Mouse (Mus musculus) right cerebral cortex, postnatal 10 days (tissue): ENCODE results near the gene Ncam2.
"Not testable (repeated sequence)": the region's sequence is repeated elsewhere in the genome, so short reads cannot be mapped to it uniquely, and the experiment has no call there.

Source experiments
- DNase-seq, 2 experiments: peaks; one replicate each; pipeline ENCODE4 v3.0.0; 2021; ENCODE audit warnings: low spot score in 2 of 2

Gene Ncam2

GRCm38 (mm10) chr16:81285882-81286281, 85.4 kb downstream of the Ncam2 start:
- DNase-seq, result no peak

DNA sequence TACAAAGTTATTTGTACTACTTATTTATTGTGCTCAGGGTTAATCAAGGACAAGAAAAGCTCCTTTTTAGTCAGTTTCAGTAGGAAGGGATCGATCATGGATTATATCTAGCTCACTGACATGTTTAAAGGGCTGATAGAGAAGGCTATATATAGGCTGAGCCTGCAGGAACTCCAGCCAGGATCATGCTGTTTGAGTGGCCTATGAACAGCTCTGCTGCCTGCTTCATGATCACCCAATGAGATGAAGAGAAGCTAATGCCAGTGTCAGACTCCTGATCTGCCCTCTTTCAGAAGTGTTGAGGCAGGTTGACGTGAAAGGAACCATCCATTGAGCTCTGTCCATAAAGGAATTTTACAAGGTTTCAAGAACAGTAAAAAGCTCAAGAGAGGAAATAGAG, 103.3 kb downstream of the Ncam2 start:
- no peak for DNase-seq

DNA sequence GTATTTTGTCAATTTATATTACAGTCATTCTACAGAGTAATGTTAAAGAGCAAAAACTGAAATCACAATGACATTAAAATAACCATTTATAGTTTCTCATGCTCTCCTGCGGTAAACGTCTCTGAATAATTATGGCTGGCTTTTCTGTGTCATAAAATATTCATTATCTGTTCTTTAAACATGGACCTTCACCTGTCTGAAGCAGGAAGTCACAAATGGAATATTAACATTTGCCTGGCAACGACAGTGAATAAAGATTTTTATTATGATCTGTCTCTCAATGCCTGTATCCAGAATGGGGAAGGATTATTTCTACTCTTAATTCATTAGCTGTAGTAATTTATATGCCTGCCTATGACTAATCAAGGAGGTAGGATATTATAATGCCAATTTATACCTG, 108.7 kb downstream of the Ncam2 start:
- no peak for DNase-seq

- DNase-seq, result no peak
These were observed 118.5 kb downstream of the Ncam2 start for GRCm38 (mm10) chr16:81319037-81319436.

- peak; percentile 48 to 58 for DNase-seq
These were observed 130.0 kb downstream of the Ncam2 start for GRCm38 (mm10) chr16:81330539-81330938.

DNA sequence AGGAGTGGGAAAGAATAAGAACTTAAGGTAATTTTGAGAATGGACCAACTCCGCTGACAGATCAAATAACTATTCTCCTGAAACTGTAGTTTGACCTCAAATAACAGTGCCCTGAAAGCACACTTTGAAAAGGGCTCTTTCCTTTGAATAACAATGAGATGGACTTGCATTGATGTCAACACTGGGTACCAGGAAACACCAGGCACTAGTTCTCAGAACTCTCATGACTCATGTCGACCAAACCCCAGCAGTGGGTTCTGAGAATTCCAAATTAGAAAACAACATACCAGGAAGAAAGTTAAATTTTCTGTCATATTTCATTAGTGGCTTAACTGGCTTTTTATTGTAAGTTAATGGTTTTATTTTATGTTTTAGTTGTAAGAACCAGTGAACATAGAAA, 165.4 kb downstream of the Ncam2 start:
- DNase-seq, result no peak

DNA sequence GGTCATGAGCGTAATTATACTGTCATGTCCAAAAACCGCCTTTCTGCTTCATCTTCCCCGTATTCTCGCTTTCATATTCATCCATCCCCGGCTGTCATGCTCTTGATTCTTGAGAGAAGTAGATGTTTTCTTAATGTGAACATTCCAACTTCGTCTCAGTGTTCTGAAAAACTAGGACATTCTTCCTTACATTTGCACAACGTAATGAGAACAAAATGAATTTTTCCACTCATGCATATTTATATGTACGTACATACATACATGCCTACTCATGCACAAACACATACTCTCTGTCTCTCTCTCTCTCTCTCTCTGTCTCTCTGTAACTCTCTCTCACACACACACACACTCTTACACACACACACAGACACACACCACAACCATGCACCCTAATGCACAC, 173.7 kb downstream of the Ncam2 start:
- no peak for DNase-seq

GRCm38 (mm10) chr16:81380434-81380833, 179.9 kb downstream of the Ncam2 start:
- no peak for DNase-seq

GRCm38 (mm10) chr16:81388646-81389045, 188.1 kb downstream of the Ncam2 start:
- DNase-seq, result no peak

GRCm38 (mm10) chr16:81434559-81434958, 234.1 kb downstream of the Ncam2 start:
- no peak for DNase-seq

DNA sequence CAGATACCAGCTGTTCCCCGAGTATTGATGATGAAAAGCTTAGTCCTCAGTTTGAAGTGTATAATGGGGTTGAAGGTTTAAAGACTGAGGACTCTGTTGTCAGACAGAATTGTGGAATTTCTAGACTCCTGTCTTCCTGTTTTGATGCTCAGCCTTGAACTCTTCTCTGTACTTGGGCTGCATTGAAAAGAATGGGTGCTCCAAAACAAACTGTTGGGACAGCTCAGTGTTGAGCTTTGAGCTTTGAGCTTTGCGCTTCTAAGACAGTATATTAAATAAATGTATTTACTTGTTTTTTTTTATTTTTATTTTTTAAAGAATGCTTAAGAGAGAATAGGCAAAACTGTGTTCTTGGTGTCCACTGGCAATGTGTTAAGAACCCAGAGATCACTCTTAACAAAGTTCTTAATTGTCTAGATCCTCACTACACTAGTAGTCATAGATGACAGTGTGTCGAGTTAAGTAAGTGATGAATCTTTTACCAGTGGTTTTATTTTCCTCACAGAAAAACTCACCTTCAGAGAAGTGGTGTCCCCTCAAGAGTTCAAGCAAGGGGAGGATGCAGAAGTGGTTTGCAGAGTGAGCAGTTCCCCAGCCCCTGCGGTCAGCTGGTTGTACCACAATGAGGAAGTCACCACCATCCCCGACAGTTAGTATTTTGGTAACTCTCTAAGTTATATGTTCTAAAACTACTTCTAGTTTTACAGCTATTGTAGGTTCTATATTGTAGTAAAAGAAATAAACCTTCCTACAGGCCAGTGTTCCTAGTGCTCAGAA, 236.8 kb downstream of the Ncam2 start:
- DNase-seq, result no peak

DNA sequence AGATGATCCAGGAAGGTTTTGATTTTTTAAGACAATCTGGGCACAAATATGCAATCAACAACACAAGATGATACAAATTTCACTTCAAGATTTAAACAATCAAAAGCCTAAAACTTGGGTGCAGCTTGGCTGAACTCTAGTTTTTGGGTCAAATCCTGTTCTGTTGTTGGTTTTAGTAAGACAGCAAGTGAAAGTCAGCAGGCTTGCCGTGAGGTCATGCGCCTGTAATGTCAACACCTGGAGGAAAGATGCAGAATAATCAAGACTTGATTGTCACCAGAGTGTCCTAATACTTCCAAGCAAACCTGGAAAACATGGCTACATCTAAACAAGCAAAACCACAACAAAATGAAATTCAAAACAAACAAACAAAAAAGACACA, 237.4 kb downstream of the Ncam2 start:
- no peak for DNase-seq

DNA sequence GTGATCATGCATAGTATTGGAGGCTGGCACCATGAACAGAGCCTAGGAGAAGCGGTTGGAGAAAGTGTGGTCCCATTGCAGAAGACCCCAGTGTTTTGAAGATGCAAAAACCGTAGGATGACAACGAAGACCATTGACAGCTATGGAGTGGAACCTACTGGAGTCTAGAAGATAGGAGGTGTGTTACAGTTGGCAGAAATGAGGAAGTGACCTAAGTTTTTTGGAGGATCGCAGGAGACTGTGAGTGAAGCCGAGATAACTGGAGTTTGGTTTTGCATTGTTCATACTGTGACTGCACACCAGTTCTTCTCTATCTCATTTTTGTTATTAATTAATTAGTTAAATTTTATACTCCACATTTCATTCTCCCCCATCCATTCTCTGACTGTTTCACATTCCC, 250.4 kb downstream of the Ncam2 start:
- no peak for DNase-seq

DNA sequence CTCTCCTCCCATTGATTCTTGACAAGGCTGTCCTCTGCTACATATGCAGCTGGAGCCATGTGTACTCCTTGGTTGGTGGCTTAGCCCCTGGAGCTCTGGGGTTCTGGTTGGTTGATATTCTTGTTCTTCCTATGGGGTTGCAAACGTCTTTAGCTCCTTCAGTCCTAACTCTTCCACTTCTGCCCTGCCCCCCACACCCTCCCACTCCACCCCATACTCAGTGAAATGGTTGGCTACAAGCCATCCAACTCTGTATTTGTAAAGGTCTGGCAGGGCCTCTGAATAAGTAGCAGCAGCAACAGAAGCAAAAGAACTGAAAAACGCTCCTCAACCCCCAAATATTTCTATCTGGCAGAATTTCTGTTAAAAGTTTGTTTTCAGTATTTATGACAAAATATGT, 252.5 kb downstream of the Ncam2 start:
- DNase-seq, result no peak

- DNase-seq, result no peak
These were observed 254.0 kb downstream of the Ncam2 start for GRCm38 (mm10) chr16:81454472-81454871.

- DNase-seq, result not testable (repeated sequence)
These were observed 262.2 kb downstream of the Ncam2 start for GRCm38 (mm10) chr16:81462731-81463130.

GRCm38 (mm10) chr16:81472925-81473324, 272.4 kb downstream of the Ncam2 start:
- DNase-seq, result no peak

DNA sequence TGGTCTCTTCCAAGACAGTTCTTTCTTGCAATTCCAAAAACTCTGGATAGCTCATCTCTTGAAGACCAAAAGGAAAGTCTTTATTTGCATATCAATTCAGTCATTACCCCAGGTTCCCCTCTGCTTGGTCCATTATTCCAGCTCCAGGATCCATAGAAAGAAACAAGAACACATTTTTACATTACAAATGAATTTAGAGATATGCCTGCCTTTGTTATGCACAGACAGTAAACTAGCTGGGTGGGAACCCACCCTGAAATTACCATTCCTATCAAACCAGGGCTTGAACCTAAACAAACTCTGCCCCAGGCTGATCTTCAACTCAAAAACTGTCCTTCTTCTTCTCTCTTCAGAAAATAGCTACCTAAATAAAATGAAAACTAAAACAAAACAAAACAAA, 280.6 kb downstream of the Ncam2 start:
- DNase-seq, result no peak

- DNase-seq, result no peak
These were observed 295.6 kb downstream of the Ncam2 start for GRCm38 (mm10) chr16:81496111-81496510.

DNA sequence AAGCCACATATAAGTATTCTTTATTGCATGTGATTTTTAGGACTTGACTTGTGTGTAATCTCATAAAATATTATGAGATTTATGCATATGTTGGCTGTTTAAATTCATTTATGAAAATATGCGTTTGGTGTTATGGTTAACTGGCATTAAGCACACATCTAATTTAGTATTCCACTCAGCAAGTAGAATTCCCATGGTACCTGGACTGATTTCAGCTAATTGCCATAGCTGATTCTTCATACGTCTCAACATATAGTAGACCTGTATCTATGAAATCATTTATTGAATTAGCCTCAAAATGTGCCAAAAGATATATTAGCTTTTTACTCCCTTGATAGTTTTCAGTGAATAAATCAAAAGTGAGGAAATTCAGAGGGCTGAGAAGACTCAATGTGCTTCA, 302.1 kb downstream of the Ncam2 start:
- no peak for DNase-seq

DNA sequence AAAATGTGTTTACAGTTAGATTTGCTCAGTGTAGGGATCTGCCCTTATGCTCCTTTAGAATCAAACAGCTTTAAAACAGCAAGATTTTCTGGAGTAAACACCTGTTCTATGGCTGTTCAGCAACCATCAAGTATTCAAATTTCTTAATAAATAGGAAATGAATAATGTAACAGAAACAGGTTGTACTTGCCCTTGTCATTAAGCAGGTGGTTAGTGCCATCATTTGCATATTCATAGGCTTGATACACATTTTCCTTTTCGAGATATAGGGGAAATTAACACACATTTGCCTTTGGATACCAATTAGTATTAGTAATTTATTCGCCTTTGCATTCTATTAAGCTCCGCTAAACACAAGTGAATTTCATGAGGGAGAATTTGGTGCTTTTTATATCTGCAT, 335.7 kb downstream of the Ncam2 start:
- DNase-seq, result no peak

DNA sequence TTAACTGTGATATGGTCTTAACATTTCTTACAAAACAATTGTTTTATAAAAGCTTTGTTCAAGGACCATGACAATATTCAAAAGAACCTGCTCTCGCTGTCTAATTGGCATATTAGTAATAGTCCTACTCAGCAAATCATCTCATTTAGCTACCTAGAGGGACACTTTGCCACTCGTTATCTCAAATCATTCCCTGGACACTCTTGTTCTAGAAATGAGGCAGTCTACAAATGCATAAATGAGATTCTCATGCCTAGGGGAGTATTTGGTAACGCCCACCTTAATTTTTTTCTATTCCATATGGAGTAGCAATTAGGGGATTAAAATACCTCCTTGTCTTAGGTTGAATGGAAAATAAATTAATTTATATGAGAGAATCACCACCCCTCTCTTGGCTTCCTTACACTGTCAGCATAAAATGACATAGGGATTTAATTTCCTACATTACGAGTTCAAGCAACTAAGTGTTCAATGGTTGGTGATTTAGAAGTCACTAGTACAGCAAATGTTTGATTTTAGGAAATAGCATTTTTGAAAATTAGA, 387.1 kb downstream of the Ncam2 start:
- no peak for DNase-seq

- no peak for DNase-seq
These were observed 422.8 kb downstream of the Ncam2 start for GRCm38 (mm10) chr16:81623276-81623675.

DNA sequence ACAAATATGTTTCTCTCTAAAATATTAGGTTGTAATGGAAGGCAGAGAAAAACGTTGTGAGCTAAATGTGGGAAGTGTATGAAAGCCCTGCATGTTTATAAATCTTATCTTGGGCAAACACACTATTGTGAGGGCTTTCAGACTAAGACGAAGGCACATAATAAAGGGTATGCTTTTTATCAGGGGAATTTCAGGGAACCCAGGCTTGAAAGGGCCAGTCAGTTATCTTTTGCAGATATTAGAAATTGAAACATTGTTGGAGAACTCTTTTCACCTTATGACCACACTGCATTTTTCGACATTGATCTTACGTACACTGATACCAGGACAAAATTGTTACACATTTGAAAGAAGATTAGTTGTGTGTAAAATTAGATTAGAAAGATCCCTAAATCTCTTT, 423.3 kb downstream of the Ncam2 start:
- DNase-seq, result no peak
